ENCODE assay signal across 8 mouse cellular contexts in genomic region chr9:13536419-13537261, GRCm38 (mm10).
DNase-seq lines count a peak whose midpoint lies in the region; ATAC-seq and TF ChIP-seq lines count a peak whose summit lies in the region.

No protein-coding gene starts in this region.

- DNase-seq in lung, embryonic 14.5 days, result peak; percentile 53
- no peak for DNase-seq in lung, postnatal 14 days
- DNase-seq in heart, adult 9 months (ENCODE audit: low spot score in 2 of 2), result peak; percentile 52 to 62
- peak; percentile 51 for DNase-seq in limb, embryonic 10.5 days (ENCODE audit: low spot score)
- no peak for DNase-seq in cerebellum, postnatal 10 days
- no peak for DNase-seq in ovary, postnatal 10 days (ENCODE audit: low spot score)

- H3K4me1 ChIP-seq in lung, embryonic 14.5 days (ENCODE audit: insufficient read depth), result peaks cover 9% of the 10 kb centered on the region; the same call in 1 of the 2 replicates
- peaks cover 63% of the 10 kb centered on the region for H3K4me1 ChIP-seq in limb, embryonic 10.5 days
- H3K4me1 ChIP-seq in midbrain, embryonic 16.5 days (ENCODE audit: control insufficient read depth, insufficient read depth, low read length), result peaks cover 18% of the 10 kb centered on the region

- no peak overlapping the region for H3K4me2 ChIP-seq in lung, embryonic 14.5 days
- H3K4me2 ChIP-seq in midbrain, embryonic 16.5 days (ENCODE audit: low read length), result peak overlapping the region; percentile 14; the same call in 1 of the 2 replicates

- no peak for TF ChIP-seq CTCF in lung, embryonic 14.5 days (IDR thresholded peaks at IDR 0.05; ENCODE audit: low read depth)

- H3K27ac ChIP-seq in lung, embryonic 14.5 days (ENCODE audit: low read depth), result no peak overlapping the region; the same call in 1 of the 2 replicates
- peak overlapping the region; percentile 79 for H3K27ac ChIP-seq in limb, embryonic 10.5 days
- H3K27ac ChIP-seq in midbrain, embryonic 16.5 days (ENCODE audit: low read length), result no peak overlapping the region

- WGBS in lung, embryonic 14.5 days, result 31% methylated on average over 12 of the region's 12 CpGs
- WGBS in limb, embryonic 10.5 days, result 18% methylated on average over 12 of the region's 12 CpGs
- WGBS in midbrain, embryonic 16.5 days, result 49% methylated on average over 12 of the region's 12 CpGs

- peaks cover 4% of the 10 kb centered on the region; the same call in 1 of the 2 replicates for H3K9me3 ChIP-seq in lung, embryonic 14.5 days (ENCODE audit: low read depth, low read length)
- 0 out of 2 replicates have a peak, but pooled peaks cover 2% of the 10 kb centered on the region for H3K9me3 ChIP-seq in limb, embryonic 10.5 days (replicated peaks)
- H3K9me3 ChIP-seq in midbrain, embryonic 16.5 days (replicated peaks; ENCODE audit: control insufficient read depth, low read length, poor library complexity, severe bottlenecking), result no peaks in the 10 kb centered on the region

- no peak overlapping the region for H3K4me3 ChIP-seq in lung, embryonic 14.5 days (ENCODE audit: low read depth, low read length)
- H3K4me3 ChIP-seq in limb, embryonic 10.5 days, result peak overlapping the region; percentile 27
- no peak overlapping the region for H3K4me3 ChIP-seq in midbrain, embryonic 16.5 days (ENCODE audit: low read depth, low read length)

- H3K9ac ChIP-seq in lung, embryonic 14.5 days, result no peak overlapping the region
- H3K9ac ChIP-seq in midbrain, embryonic 16.5 days (ENCODE audit: low read depth, low read length), result no peak overlapping the region

- H3K27me3 ChIP-seq in lung, embryonic 14.5 days (ENCODE audit: insufficient read depth, low read length), result no peaks in the 10 kb centered on the region
- no peaks in the 10 kb centered on the region for H3K27me3 ChIP-seq in limb, embryonic 10.5 days (ENCODE audit: low read depth, poor library complexity, severe bottlenecking)
- H3K27me3 ChIP-seq in midbrain, embryonic 16.5 days (ENCODE audit: control insufficient read depth, insufficient read depth, low read depth, low read length), result no peaks in the 10 kb centered on the region

- H3K36me3 ChIP-seq in lung, embryonic 14.5 days (ENCODE audit: insufficient read depth), result no peaks in the 10 kb centered on the region
- 0 out of 2 replicates have a peak, but pooled peaks cover 2% of the 10 kb centered on the region for H3K36me3 ChIP-seq in limb, embryonic 10.5 days
- H3K36me3 ChIP-seq in midbrain, embryonic 16.5 days (ENCODE audit: control insufficient read depth, insufficient read depth, low read length), result no peaks in the 10 kb centered on the region

- ATAC-seq in lung, embryonic 14.5 days (ENCODE audit: insufficient read depth), result 0 out of 2 replicates have a peak, but pooled peaks have one; percentile 30
- peak; percentile 38 for ATAC-seq in midbrain, embryonic 16.5 days
- no peak for ATAC-seq in frontal cortex, adult (ENCODE audit: low TSS enrichment)

Comparison
In these comparisons a context has a peak if more than half of its experiments do, and no peak if none do; other contexts are left out.
1. DNase-seq: peak in lung, embryonic 14.5 days (single experiment), heart, adult 9 months (2 of 2) and limb, embryonic 10.5 days (single experiment); none in lung, postnatal 14 days (single experiment), cerebellum, postnatal 10 days (0 of 2) and ovary, postnatal 10 days (single experiment).